Mouse (Mus musculus) E14TG2a.4 (cell line): Measurements from ENCODE around the gene Nfic.

Source experiments
- CTCF ChIP-seq: conservative IDR thresholded peaks from 2 replicates; pipeline ENCODE4 v1.5.1; 2014; ENCODE audit warnings: low read length
- NANOG ChIP-seq: IDR thresholded peaks from 2 replicates; pipeline ENCODE4 v1.6.1; 2014; ENCODE audit warnings: borderline replicate concordance, low read length, mixed read lengths

DNA sequence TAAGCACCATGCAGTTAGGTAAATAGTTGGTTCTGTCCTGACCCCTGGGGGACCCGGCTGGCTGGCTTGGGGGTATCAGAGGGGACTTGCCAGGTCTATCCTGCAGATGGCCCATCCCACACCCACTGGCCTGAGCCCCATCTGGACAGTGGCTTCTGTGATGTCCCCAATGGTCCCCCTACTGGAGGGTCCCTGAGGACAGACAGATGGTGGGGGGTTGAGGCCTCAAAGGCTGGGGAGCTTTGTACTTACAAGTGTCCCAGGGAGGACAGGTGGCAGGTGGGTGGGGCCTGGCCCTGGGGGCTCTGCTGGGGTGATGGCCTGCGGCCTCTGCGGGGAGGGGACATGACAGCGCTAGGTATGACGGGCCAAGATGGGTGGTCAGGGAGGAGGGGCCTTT lies 56.1 kb downstream of the Nfic start:
- TF ChIP-seq CTCF (no peak), NANOG (no peak)
